Mouse (Mus musculus) CH12.LX (cell line): ENCODE results near the gene Mov10l1. TPM values are rescaled to one million over a fixed set of nuclear protein-coding genes. Genes with fewer than 3 reads are reported as not detected.

Experiments used
- DNase-seq: peaks from one replicate; pipeline ENCODE4 v3.0.0-alpha.2; 2013; ENCODE audit errors: extremely low read depth
- H3K27ac ChIP-seq: 2 replicates; pipeline ENCODE4 v1.5.1; 2012; ENCODE audit warnings: low read depth, mild to moderate bottlenecking, control low read depth, moderate library complexity; ENCODE audit not compliant: insufficient read depth
- H3K27me3 ChIP-seq: replicated peaks from 2 replicates; pipeline ENCODE3; 2012; ENCODE audit warnings: inconsistent platforms
- H3K36me3 ChIP-seq, 2 experiments: replicated peaks in 1 of 2; 2 replicates each; pipeline versions ENCODE3 to v1.6.1; 2012; ENCODE audit warnings: inconsistent platforms in 1 of 2, low read length in 1 of 2, mild to moderate bottlenecking in 1 of 2, mixed read lengths in 1 of 2, moderate library complexity in 1 of 2; ENCODE audit not compliant: control insufficient read depth in 1 of 2, insufficient read depth in 1 of 2
- H3K4me1 ChIP-seq, 2 experiments: 2 replicates each; pipeline ENCODE4 v1.6.1; 2012; ENCODE audit warnings: inconsistent platforms in 1 of 2, moderate library complexity in 1 of 2; ENCODE audit not compliant: insufficient read depth in 2 of 2, control insufficient read depth in 1 of 2
- H3K4me2 ChIP-seq: 2 replicates; pipeline ENCODE4 v1.6.1; 2012; ENCODE audit warnings: low read depth, mild to moderate bottlenecking, control low read depth; ENCODE audit not compliant: poor library complexity, insufficient read depth, severe bottlenecking
- H3K4me3 ChIP-seq, 3 experiments: fragments of 150-350 bp in 1 of 3; sonication (generic) in 1 of 3; replicated peaks in 1 of 3; 2 replicates each; pipeline versions ENCODE3 to v1.5.1; 2011 to 2012; ENCODE audit warnings: low read depth in 2 of 3, low read length in 2 of 3, mild to moderate bottlenecking in 2 of 3, moderate library complexity in 2 of 3, control low read depth in 1 of 3, improper control_type of control experiment in 1 of 3, inconsistent platforms in 1 of 3, mixed read lengths in 1 of 3; ENCODE audit not compliant: poor library complexity in 1 of 3
- H3K79me2 ChIP-seq: replicated peaks from 2 replicates; pipeline ENCODE4 v1.6.1; 2012; ENCODE audit warnings: mild to moderate bottlenecking, moderate library complexity; ENCODE audit not compliant: control insufficient read depth, poor library complexity, insufficient read depth, severe bottlenecking; ENCODE audit errors: extremely low read depth
- H3K9ac ChIP-seq: 2 replicates; pipeline ENCODE4 v1.6.1; 2012; ENCODE audit warnings: low read depth, mild to moderate bottlenecking, control low read depth, moderate library complexity; ENCODE audit not compliant: insufficient read depth
- H3K9me3 ChIP-seq: replicated peaks from 2 replicates; pipeline ENCODE3; 2012; ENCODE audit warnings: low read length, inconsistent platforms, mixed read lengths
- BHLHE40 ChIP-seq: IDR thresholded peaks from 2 replicates; pipeline ENCODE4 v1.6.1; 2011; ENCODE audit warnings: mild to moderate bottlenecking, low read depth, low read length, improper control_type of control experiment
- CHD1 ChIP-seq: IDR thresholded peaks from 2 replicates; pipeline ENCODE4 v1.6.1; 2012; ENCODE audit warnings: low read depth, low read length, improper control_type of control experiment, inconsistent platforms
- CHD2 ChIP-seq: IDR thresholded peaks from 2 replicates; pipeline ENCODE4 v1.6.1; 2011; ENCODE audit warnings: low read length, improper control_type of control experiment
- CTCF ChIP-seq, 2 experiments: IDR thresholded peaks in 1 of 2; conservative IDR thresholded peaks in 1 of 2; 2 replicates each; pipeline ENCODE4 v1.5.1; 2011 to 2012; ENCODE audit warnings: low read depth in 2 of 2, low read length in 2 of 2, improper control_type of control experiment in 1 of 2, inconsistent platforms in 1 of 2, mild to moderate bottlenecking in 1 of 2, moderate library complexity in 1 of 2
- E2F4 ChIP-seq: IDR thresholded peaks from 2 replicates; pipeline ENCODE4 v1.6.1; 2011; ENCODE audit warnings: low read depth, low read length, improper control_type of control experiment; ENCODE audit not compliant: insufficient replicate concordance
- ELF1 ChIP-seq: IDR thresholded peaks from 2 replicates; pipeline ENCODE4 v1.6.1; 2014; ENCODE audit warnings: low read depth, mild to moderate bottlenecking, inconsistent platforms, low read length, improper control_type of control experiment
- EP300 ChIP-seq: IDR thresholded peaks from 2 replicates; pipeline ENCODE4 v1.6.1; 2011; ENCODE audit warnings: low read length, improper control_type of control experiment
- ETS1 ChIP-seq: conservative IDR thresholded peaks from 2 replicates; pipeline ENCODE4 v1.6.1; 2012; ENCODE audit warnings: low read depth, mild to moderate bottlenecking, inconsistent platforms, low read length, improper control_type of control experiment, moderate library complexity
- GABPA ChIP-seq: IDR thresholded peaks from 2 replicates; pipeline ENCODE4 v1.6.1; 2012; ENCODE audit warnings: low read depth, low read length, improper control_type of control experiment, inconsistent platforms; ENCODE audit not compliant: insufficient replicate concordance
- HCFC1 ChIP-seq: IDR thresholded peaks from 2 replicates; pipeline ENCODE4 v1.6.1; 2012; ENCODE audit warnings: low read depth, mild to moderate bottlenecking, inconsistent platforms, low read length, improper control_type of control experiment
- IRF4 ChIP-seq: IDR thresholded peaks from 2 replicates; pipeline ENCODE4 v1.6.1; 2014; ENCODE audit warnings: low read depth, mild to moderate bottlenecking, inconsistent platforms, low read length, improper control_type of control experiment
- JUN ChIP-seq: IDR thresholded peaks from 2 replicates; pipeline ENCODE4 v1.6.1; 2011; ENCODE audit warnings: low read depth, mild to moderate bottlenecking, low read length, improper control_type of control experiment, moderate library complexity; ENCODE audit not compliant: insufficient read depth
- MAFK ChIP-seq: IDR thresholded peaks from 2 replicates; pipeline ENCODE4 v1.6.1; 2011; ENCODE audit warnings: low read length, improper control_type of control experiment; ENCODE audit not compliant: insufficient replicate concordance
- MAX ChIP-seq: IDR thresholded peaks from 2 replicates; pipeline ENCODE4 v1.6.1; 2011; ENCODE audit warnings: low read length, improper control_type of control experiment
- MAZ ChIP-seq: IDR thresholded peaks from 2 replicates; pipeline ENCODE4 v1.6.1; 2012; ENCODE audit warnings: low read depth, mild to moderate bottlenecking, inconsistent platforms, low read length, improper control_type of control experiment, moderate library complexity
- MXI1 ChIP-seq: IDR thresholded peaks from 2 replicates; pipeline ENCODE4 v1.6.1; 2011; ENCODE audit warnings: mild to moderate bottlenecking, low read depth, low read length, improper control_type of control experiment
- POLR2A ChIP-seq: IDR thresholded peaks from 2 replicates; pipeline ENCODE4 v1.6.1; 2011; ENCODE audit warnings: low read depth, mild to moderate bottlenecking, improper control_type of control experiment, low read length
- RAD21 ChIP-seq: IDR thresholded peaks from 2 replicates; pipeline ENCODE4 v1.6.1; 2011; ENCODE audit warnings: low read depth, mild to moderate bottlenecking, low read length, improper control_type of control experiment, moderate library complexity
- TCF12 ChIP-seq: IDR thresholded peaks from 2 replicates; pipeline ENCODE4 v1.6.1; 2014; ENCODE audit warnings: low read depth, mild to moderate bottlenecking, inconsistent platforms, low read length, improper control_type of control experiment
- UBTF ChIP-seq: IDR thresholded peaks from 2 replicates; pipeline ENCODE4 v1.6.1; 2012; ENCODE audit warnings: low read depth, mild to moderate bottlenecking, inconsistent platforms, low read length, improper control_type of control experiment, moderate library complexity
- USF1 ChIP-seq: IDR thresholded peaks from 2 replicates; pipeline ENCODE4 v1.6.1; 2014; ENCODE audit warnings: low read depth, mild to moderate bottlenecking, inconsistent platforms, low read length, improper control_type of control experiment
- ZC3H11A ChIP-seq: IDR thresholded peaks from 2 replicates; pipeline ENCODE4 v1.6.1; 2012; ENCODE audit warnings: low read depth, mild to moderate bottlenecking, inconsistent platforms, low read length, improper control_type of control experiment
- ZKSCAN1 ChIP-seq: IDR thresholded peaks from 2 replicates; pipeline ENCODE4 v1.6.1; 2012; ENCODE audit warnings: low read depth, inconsistent platforms, low read length, improper control_type of control experiment, borderline replicate concordance
- ZMIZ1 ChIP-seq: IDR thresholded peaks from 2 replicates; pipeline ENCODE4 v1.6.1; 2012; ENCODE audit warnings: low read depth, mild to moderate bottlenecking, inconsistent platforms, low read length, improper control_type of control experiment
- ZNF384 ChIP-seq: IDR thresholded peaks from 2 replicates; pipeline ENCODE4 v1.6.1; 2012; ENCODE audit warnings: low read depth, low read length, improper control_type of control experiment, inconsistent platforms
- dilution Hi-C: fragments of 300-500 bp; cut with MboI; formaldehyde crosslinking; loops from 2 replicates; pipeline ENCODE4 v1.14.3; 2020; ENCODE audit warnings: low sequenced_read_pairs; ENCODE audit not compliant: extremely low pct_unique_long_range_greater_than_20kb, extremely low pct_ligation_motif_present
- in situ Hi-C: fragments of 300-500 bp; cut with MboI; formaldehyde crosslinking; loops from 3 replicates; pipeline ENCODE4 v1.14.3; 2019; ENCODE audit warnings: low sequenced_read_pairs, low pct_ligation_motif_present, low pct_unique_long_range_greater_than_20kb, mixed read lengths
- polyA plus RNA-seq: library from polyadenylated mRNA; unstranded; fragments of >175 nt; gene quantifications from 2 replicates; pipeline ENCODE4 v1.2.1, GENCODE M21; 2012; ENCODE audit warnings: low read depth; ENCODE audit not compliant: insufficient read length
- total RNA-seq, 2 experiments: library from RNA; depleted of rRNA; stranded (reverse); fragments of 300-350 nt in 1 of 2; fragments of >200 nt in 1 of 2; gene quantifications; 2 replicates each; pipeline ENCODE4 v1.2.3; 2012 to 2014

The Mov10l1 gene
- total and polyA plus RNA-seq, 3 experiments, result not detected

DNA sequence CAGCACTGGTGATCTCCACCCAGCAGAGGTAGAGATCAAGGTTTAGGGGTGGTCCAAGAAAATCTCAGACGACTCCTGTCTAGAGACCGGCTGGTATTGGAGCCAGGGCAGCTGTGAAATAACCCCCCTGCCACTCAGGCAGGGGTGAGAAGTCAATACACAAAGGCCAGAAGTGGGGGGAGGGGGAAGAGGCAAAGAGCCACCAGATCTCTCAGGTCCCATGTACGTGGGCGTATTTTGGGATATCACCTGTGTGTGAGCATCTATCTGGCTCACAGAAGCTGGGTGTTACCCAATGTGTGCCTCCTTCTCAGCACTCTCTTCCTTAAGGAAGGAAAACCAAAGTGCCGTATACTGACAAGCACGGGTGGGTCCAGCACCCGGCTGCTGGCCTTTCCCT lies 80.3 kb downstream of the Mov10l1 start:
- DNase-seq, result no peak
- dilution Hi-C loops, result no loop called here
- Histone ChIP-seq H3K9me3 (peaks cover 8% of the 10 kb centered on the region), H3K4me3 (no peak overlapping the region), H3K4me1 (no peaks in the 10 kb centered on the region), H3K79me2 (no peaks in the 10 kb centered on the region), H3K36me3 (no peaks in the 10 kb centered on the region), H3K27me3 (peaks cover 78% of the 10 kb centered on the region), H3K27ac (no peak overlapping the region), H3K4me2 (no peak overlapping the region), H3K9ac (no peak overlapping the region)
- no peak for TF ChIP-seq ZKSCAN1
- TF ChIP-seq CTCF (conservative IDR thresholded peaks at IDR 0.05 in 1 of 2, IDR thresholded peaks at IDR 0.05 in 1 of 2; ENCODE audit: low read depth in 2 of 2, low read length in 2 of 2), result no peak
- TF ChIP-seq MXI1, result no peak
- TF ChIP-seq ZMIZ1, result no peak
- no peak for TF ChIP-seq BHLHE40
- TF ChIP-seq CHD2, result no peak
- no peak for TF ChIP-seq UBTF
- no peak for TF ChIP-seq RAD21
- TF ChIP-seq MAZ, result no peak
- no peak for TF ChIP-seq USF1
- no peak for TF ChIP-seq ELF1
- in situ Hi-C loops, result loop anchor here (25.0 kb wide), 1 partner anchor 101 kb away; the partner anchor contains the start of gene Ttll8

DNA sequence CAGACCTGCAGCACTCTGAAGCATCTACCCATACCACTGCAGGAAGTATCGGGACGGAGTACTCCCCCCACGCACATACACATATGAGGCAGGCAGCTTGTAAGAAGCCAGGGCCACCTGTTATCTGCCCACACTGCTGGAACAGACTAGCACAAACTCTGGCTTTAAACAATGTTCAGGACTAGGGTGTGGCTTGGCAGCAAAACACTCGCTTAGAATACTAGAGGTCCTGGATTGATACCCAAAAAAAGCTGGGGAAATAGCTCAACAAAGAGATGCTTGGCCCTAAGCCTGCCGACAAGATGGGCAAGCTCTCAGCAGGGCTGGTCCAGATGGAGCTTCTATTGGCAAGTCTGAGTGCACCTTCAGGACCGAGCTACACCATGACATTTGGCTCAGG lies 80.8 kb downstream of the Mov10l1 start:
- dilution Hi-C loops, result no loop called here

More for the DNA sequence above, 80.8 kb downstream of the Mov10l1 start:
- no peaks in the 10 kb centered on the region for H3K79me2 ChIP-seq
- no peaks in the 10 kb centered on the region for H3K36me3 ChIP-seq
- no peak overlapping the region for H3K27ac ChIP-seq
- no peak overlapping the region for H3K4me3 ChIP-seq
- in situ Hi-C loops, result loop anchor here (25.0 kb wide), 1 partner anchor 101 kb away; the partner anchor contains the start of gene Ttll8
- no peak overlapping the region for H3K9ac ChIP-seq
- H3K4me2 ChIP-seq, result no peak overlapping the region
- H3K4me1 ChIP-seq, result no peaks in the 10 kb centered on the region
- H3K27me3 ChIP-seq, result peaks cover 77% of the 10 kb centered on the region
- TF ChIP-seq BHLHE40, result no peak
- no peak for TF ChIP-seq HCFC1
- TF ChIP-seq POLR2A, result no peak
- TF ChIP-seq JUN, result no peak
- no peak for TF ChIP-seq ELF1
- TF ChIP-seq EP300, result no peak
- no peak for TF ChIP-seq MXI1
- TF ChIP-seq IRF4, result no peak
- TF ChIP-seq ZC3H11A, result no peak
- no peak for TF ChIP-seq E2F4
- TF ChIP-seq UBTF, result no peak
- no peak for TF ChIP-seq ZNF384
- no peak for TF ChIP-seq MAX
- TF ChIP-seq ETS1, result no peak
- no peak for TF ChIP-seq MAFK
- TF ChIP-seq USF1, result no peak
- TF ChIP-seq GABPA, result no peak
- TF ChIP-seq CHD1, result no peak
- no peak for TF ChIP-seq TCF12
- no peak for TF ChIP-seq ZKSCAN1
- TF ChIP-seq, all 38 proteins: peak for 0
- peaks cover 11% of the 10 kb centered on the region for H3K9me3 ChIP-seq
- no peak for DNase-seq
